Mouse (Mus musculus): ENCODE measurements at regions not wholly inside any gene's neighbourhood (a gene's known extent, or its start where the extent isn't known, plus 50 kb on each side); places are given as distances from the start of the nearest gene placed in this dataset.
A peak's percentile ranks its signal among the peaks of the same experiment; 100 is the strongest.

GRCm38 (mm10) chr10:117434871-117435733 lies 55.3 kb upstream of the Cpsf6 start:
- ATAC-seq = peak; percentile 87
- H3K27ac ChIP-seq (ENCODE audit: low read length) = no peak overlapping the region
- H3K27me3 ChIP-seq (replicated peaks; ENCODE audit: control insufficient read depth, insufficient read depth, low read length) = no peaks in the 10 kb centered on the region
- H3K4me2 ChIP-seq (ENCODE audit: low read depth, low read length) = peak overlapping the region; percentile 58
- H3K9ac ChIP-seq (ENCODE audit: low read depth, low read length) = peak overlapping the region; percentile 47; the same call in 1 of the 2 replicates
- H3K4me1 ChIP-seq (ENCODE audit: control insufficient read depth, insufficient read depth, low read length) = peaks cover 11% of the 10 kb centered on the region
- no peaks in the 10 kb centered on the region for H3K36me3 ChIP-seq (ENCODE audit: control insufficient read depth, insufficient read depth, low read length)
- peak overlapping the region; percentile 34 for H3K4me3 ChIP-seq (ENCODE audit: low read length)
- WGBS = 10% methylated on average over 33 of the region's 33 CpGs
- no peaks in the 10 kb centered on the region for H3K9me3 ChIP-seq (ENCODE audit: control insufficient read depth, low read length)

DNA sequence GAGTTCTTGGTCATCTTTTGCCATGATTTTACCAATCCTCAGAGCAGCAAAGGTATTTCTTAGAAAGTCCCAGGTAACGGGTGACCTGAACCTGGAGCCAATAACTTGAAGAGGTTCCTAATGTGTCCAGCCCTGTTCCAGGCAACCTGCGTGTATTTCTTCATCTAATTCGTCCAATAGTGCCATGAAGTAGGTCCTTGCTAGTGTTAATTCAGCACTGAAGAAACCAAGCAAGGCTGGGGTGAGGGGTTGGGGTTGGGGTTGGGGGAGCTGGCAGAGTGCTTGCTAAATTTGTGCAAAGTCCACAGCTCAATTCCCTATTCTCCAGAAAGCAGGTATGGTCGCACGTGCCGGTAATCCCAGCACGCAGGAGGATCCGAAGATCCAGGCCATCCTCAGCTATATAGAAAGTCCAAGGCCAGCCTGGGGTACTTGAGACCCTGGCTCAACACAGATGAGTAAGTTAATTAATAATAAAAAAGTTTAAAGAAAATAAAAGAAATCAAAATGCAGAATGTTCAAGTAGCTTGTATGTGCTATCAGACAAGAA lies 54.6 kb upstream of the Cpsf6 start:
- H3K27me3 ChIP-seq (replicated peaks; ENCODE audit: control insufficient read depth, insufficient read depth, low read length) = no peaks in the 10 kb centered on the region
- no peak overlapping the region for H3K4me3 ChIP-seq (ENCODE audit: low read length)
- no peak for ATAC-seq
- H3K27ac ChIP-seq (ENCODE audit: low read length) = no peak overlapping the region
- no peak overlapping the region for H3K4me2 ChIP-seq (ENCODE audit: low read depth, low read length)
- H3K9ac ChIP-seq (ENCODE audit: low read depth, low read length) = no peak overlapping the region
- 94% methylated on average over 8 of the region's 8 CpGs for WGBS
- no peaks in the 10 kb centered on the region for H3K36me3 ChIP-seq (ENCODE audit: control insufficient read depth, insufficient read depth, low read length)
- H3K9me3 ChIP-seq (ENCODE audit: control insufficient read depth, low read length) = no peaks in the 10 kb centered on the region
- peaks cover 11% of the 10 kb centered on the region for H3K4me1 ChIP-seq (ENCODE audit: control insufficient read depth, insufficient read depth, low read length)

DNA sequence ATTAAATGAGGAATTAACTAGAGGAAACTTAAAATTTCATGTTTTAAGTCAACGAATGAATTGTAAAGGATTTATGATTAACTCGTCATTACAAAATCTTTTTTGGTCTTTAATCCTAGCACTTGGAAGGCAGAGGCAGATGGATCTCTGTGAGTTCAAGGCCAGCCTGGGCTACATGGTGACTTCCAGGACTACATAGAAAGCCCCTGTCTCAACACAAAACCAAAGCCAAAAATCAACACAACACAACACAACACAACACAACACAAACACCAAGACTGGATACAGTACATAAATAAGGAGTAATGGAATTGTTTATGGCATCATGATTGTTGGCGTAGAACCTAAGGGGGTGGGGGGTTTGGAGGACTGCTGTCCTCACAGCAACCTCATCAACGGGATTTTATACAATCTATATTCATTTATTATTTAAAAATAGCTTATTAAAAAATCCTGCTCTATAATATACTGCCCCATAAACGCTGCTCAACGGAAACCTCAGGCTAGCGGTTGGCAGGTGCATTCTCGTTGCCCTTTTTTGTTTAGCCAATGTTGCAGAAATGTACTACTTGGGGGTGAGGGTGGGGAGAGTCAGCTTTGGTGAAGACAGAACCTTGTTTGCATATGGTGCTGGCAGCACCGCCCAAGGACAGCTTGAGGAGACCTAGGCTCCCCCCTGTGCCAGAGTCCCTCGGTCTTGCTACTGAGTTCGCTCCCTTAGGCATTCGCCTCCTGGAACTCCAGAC lies 53.9 kb upstream of the Cpsf6 start:
- Histone ChIP-seq H3K27ac (ENCODE audit: low read length) (no peak overlapping the region), H3K9me3 (ENCODE audit: control insufficient read depth, low read length) (no peaks in the 10 kb centered on the region), H3K9ac (ENCODE audit: low read depth, low read length) (no peak overlapping the region), H3K27me3 (replicated peaks; ENCODE audit: control insufficient read depth, insufficient read depth, low read length) (no peaks in the 10 kb centered on the region), H3K4me1 (ENCODE audit: control insufficient read depth, insufficient read depth, low read length) (peaks cover 11% of the 10 kb centered on the region), H3K4me3 (ENCODE audit: low read length) (no peak overlapping the region), H3K36me3 (ENCODE audit: control insufficient read depth, insufficient read depth, low read length) (no peaks in the 10 kb centered on the region), H3K4me2 (ENCODE audit: low read depth, low read length) (no peak overlapping the region)
- ATAC-seq = no peak
- 96% methylated on average over 12 of the region's 12 CpGs for WGBS

GRCm38 (mm10) chr10:117432871-117433546 lies 53.2 kb upstream of the Cpsf6 start:
- 90% methylated on average over 7 of the region's 7 CpGs for WGBS
- H3K9ac ChIP-seq (ENCODE audit: low read depth, low read length) = no peak overlapping the region
- peaks cover 11% of the 10 kb centered on the region for H3K4me1 ChIP-seq (ENCODE audit: control insufficient read depth, insufficient read depth, low read length)
- no peak overlapping the region for H3K4me3 ChIP-seq (ENCODE audit: low read length)
- ATAC-seq = no peak
- no peaks in the 10 kb centered on the region for H3K36me3 ChIP-seq (ENCODE audit: control insufficient read depth, insufficient read depth, low read length)
- H3K9me3 ChIP-seq (ENCODE audit: control insufficient read depth, low read length) = no peaks in the 10 kb centered on the region
- no peaks in the 10 kb centered on the region for H3K27me3 ChIP-seq (replicated peaks; ENCODE audit: control insufficient read depth, insufficient read depth, low read length)
- no peak overlapping the region for H3K27ac ChIP-seq (ENCODE audit: low read length)
- H3K4me2 ChIP-seq (ENCODE audit: low read depth, low read length) = peak overlapping the region; percentile 49; the same call in 1 of the 2 replicates

GRCm38 (mm10) chr10:117432415-117432814 lies 52.6 kb upstream of the Cpsf6 start:
- WGBS = 13% methylated on average over 21 of the region's 21 CpGs
- Histone ChIP-seq H3K4me3 (ENCODE audit: low read length) (peak overlapping the region; percentile 20; the same call in 1 of the 2 replicates), H3K9me3 (ENCODE audit: control insufficient read depth, low read length) (no peaks in the 10 kb centered on the region), H3K27ac (ENCODE audit: low read length) (no peak overlapping the region), H3K27me3 (replicated peaks; ENCODE audit: control insufficient read depth, insufficient read depth, low read length) (no peaks in the 10 kb centered on the region), H3K4me1 (ENCODE audit: control insufficient read depth, insufficient read depth, low read length) (peaks cover 11% of the 10 kb centered on the region), H3K4me2 (ENCODE audit: low read depth, low read length) (peak overlapping the region; percentile 49), H3K9ac (ENCODE audit: low read depth, low read length) (no peak overlapping the region), H3K36me3 (ENCODE audit: control insufficient read depth, insufficient read depth, low read length) (no peaks in the 10 kb centered on the region)
- ATAC-seq = peak; percentile 32; the same call in 1 of the 2 replicates

- Histone ChIP-seq H3K27me3 (replicated peaks; ENCODE audit: control insufficient read depth, insufficient read depth, low read length) (no peaks in the 10 kb centered on the region), H3K4me2 (ENCODE audit: low read depth, low read length) (no peak overlapping the region), H3K9ac (ENCODE audit: low read depth, low read length) (no peak overlapping the region), H3K4me3 (ENCODE audit: low read length) (no peak overlapping the region), H3K9me3 (ENCODE audit: control insufficient read depth, low read length) (no peaks in the 10 kb centered on the region), H3K4me1 (ENCODE audit: control insufficient read depth, insufficient read depth, low read length) (peaks cover 11% of the 10 kb centered on the region), H3K27ac (ENCODE audit: low read length) (no peak overlapping the region), H3K36me3 (ENCODE audit: control insufficient read depth, insufficient read depth, low read length) (no peaks in the 10 kb centered on the region)
- no peak for ATAC-seq
- WGBS = 74% methylated on average over 12 of the region's 12 CpGs
Measured at GRCm38 (mm10) chr10:117431850-117432249, 52.0 kb upstream of the Cpsf6 start.

DNA sequence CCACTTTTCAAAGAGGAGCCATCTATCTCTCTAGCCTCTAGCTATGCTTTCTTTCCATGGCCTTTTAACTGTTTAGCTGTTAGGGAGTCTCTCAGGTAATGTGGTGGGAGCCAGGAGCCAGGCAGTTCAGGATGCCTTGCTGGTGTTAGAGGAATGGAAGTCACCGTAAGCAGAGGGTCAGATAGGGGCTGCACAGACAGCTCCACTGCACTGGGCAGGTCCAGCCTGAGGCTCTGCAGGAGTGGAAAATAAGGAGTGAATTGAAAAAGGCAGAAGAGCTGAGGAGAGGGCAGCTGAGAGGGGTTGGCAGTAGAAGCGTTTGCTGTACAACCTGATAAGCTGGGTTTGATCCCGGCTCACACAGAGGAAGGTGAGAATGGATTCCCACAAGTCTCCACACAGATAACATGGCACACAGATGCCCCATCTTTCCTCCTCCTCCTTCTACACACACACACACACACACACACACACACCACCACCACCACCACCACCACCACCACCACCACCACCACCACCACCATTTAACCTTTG lies 51.3 kb upstream of the Cpsf6 start:
- Histone ChIP-seq H3K4me1 (ENCODE audit: control insufficient read depth, insufficient read depth, low read length) (peaks cover 11% of the 10 kb centered on the region), H3K4me3 (ENCODE audit: low read length) (no peak overlapping the region), H3K27ac (ENCODE audit: low read length) (no peak overlapping the region), H3K36me3 (ENCODE audit: control insufficient read depth, insufficient read depth, low read length) (no peaks in the 10 kb centered on the region), H3K4me2 (ENCODE audit: low read depth, low read length) (no peak overlapping the region), H3K9me3 (ENCODE audit: control insufficient read depth, low read length) (no peaks in the 10 kb centered on the region), H3K27me3 (replicated peaks; ENCODE audit: control insufficient read depth, insufficient read depth, low read length) (no peaks in the 10 kb centered on the region), H3K9ac (ENCODE audit: low read depth, low read length) (no peak overlapping the region)
- no peak for ATAC-seq
- 91% methylated on average over 3 of the region's 3 CpGs for WGBS

DNA sequence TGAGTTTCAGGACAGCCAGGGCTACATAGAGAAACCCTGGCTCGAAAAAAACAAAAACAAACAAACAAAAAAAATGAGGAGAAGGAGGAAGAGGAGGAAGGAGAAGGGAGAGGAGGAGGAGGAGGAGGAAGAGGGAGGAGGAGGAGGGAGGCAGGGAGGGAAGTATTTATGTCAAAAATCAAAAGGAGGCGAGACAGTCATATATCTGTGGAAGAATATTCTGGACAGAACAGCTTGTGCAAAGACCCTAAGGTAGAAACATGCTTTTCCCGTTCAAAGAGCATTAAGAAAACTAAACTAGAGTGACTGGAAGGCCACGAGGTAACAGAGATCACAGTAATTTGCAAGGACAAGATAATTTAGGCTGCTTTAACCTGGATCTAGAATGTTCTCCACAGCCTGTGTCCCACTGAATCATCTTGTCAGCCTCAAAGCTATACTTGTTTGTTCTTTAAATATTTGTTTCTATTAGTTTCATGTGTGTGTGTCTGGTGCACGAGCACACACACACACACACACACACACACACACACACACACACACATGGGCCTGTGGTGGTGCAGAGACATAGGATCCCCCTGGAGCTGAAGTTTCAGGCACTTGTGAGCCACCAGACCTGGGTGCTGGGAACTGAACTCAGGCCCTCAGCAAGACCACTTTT lies 50.5 kb upstream of the Cpsf6 start:
- no peaks in the 10 kb centered on the region for H3K27me3 ChIP-seq (replicated peaks; ENCODE audit: control insufficient read depth, insufficient read depth, low read length)
- no peak for ATAC-seq

More for the DNA sequence above, 50.5 kb upstream of the Cpsf6 start:
- H3K4me3 ChIP-seq (ENCODE audit: low read length) = no peak overlapping the region
- H3K9me3 ChIP-seq (ENCODE audit: control insufficient read depth, low read length) = no peaks in the 10 kb centered on the region
- H3K4me1 ChIP-seq (ENCODE audit: control insufficient read depth, insufficient read depth, low read length) = peaks cover 6% of the 10 kb centered on the region
- H3K4me2 ChIP-seq (ENCODE audit: low read depth, low read length) = no peak overlapping the region
- H3K36me3 ChIP-seq (ENCODE audit: control insufficient read depth, insufficient read depth, low read length) = no peaks in the 10 kb centered on the region
- H3K27ac ChIP-seq (ENCODE audit: low read length) = no peak overlapping the region
- H3K9ac ChIP-seq (ENCODE audit: low read depth, low read length) = no peak overlapping the region
- 78% methylated on average over 5 of the region's 5 CpGs for WGBS

All from intestine, embryonic 16.5 days (tissue).